Mouse (Mus musculus) stomach, embryonic 14.5 days (tissue): ENCODE data around the gene Stpg3. TPM values are rescaled to one million over a fixed set of nuclear protein-coding genes. Genes with fewer than 3 reads are reported as not detected.
A peak's percentile ranks its signal among the peaks of the same experiment; 100 is the strongest.

Experiments used
- ATAC-seq: fragments of 200-750 bp; cut with Nextera tagmentation; 2 replicates; pipeline ENCODE4 v1.8.0; 2017; ENCODE audit warnings: low read depth, moderate TSS enrichment; ENCODE audit not compliant: insufficient number of reproducible peaks, insufficient read depth, low FRiP score
- H3K27ac ChIP-seq: fragments of 300-500 bp; sonication (generic); 2 replicates; pipeline ENCODE4 v1.5.1; 2014; ENCODE audit warnings: mild to moderate bottlenecking, low read length, moderate library complexity, mixed read lengths
- H3K27me3 ChIP-seq: fragments of 300-500 bp; sonication (generic); 2 replicates; pipeline ENCODE4 v1.6.1; 2014; ENCODE audit warnings: low read length, control low read depth, mixed read lengths; ENCODE audit not compliant: control insufficient read depth, insufficient read depth
- H3K36me3 ChIP-seq: fragments of 300-500 bp; sonication (generic); 2 replicates; pipeline ENCODE4 v1.6.1; 2014; ENCODE audit warnings: mild to moderate bottlenecking, control low read depth, low read length, moderate library complexity, mixed read lengths; ENCODE audit not compliant: control insufficient read depth, insufficient read depth
- H3K4me1 ChIP-seq: fragments of 300-500 bp; sonication (generic); 2 replicates; pipeline ENCODE4 v1.6.1; 2014; ENCODE audit warnings: low read length, control low read depth, mixed read lengths; ENCODE audit not compliant: control insufficient read depth, insufficient read depth
- H3K4me2 ChIP-seq: fragments of 300-500 bp; sonication (generic); replicated peaks from 2 replicates; pipeline ENCODE4 v1.6.1; 2014; ENCODE audit warnings: low read depth, low read length, control low read depth
- H3K4me3 ChIP-seq: fragments of 300-500 bp; sonication (generic); 2 replicates; pipeline ENCODE4 v1.5.1; 2014; ENCODE audit warnings: low read depth, low read length, control low read depth
- H3K9ac ChIP-seq: fragments of 300-500 bp; sonication (generic); replicated peaks from 2 replicates; pipeline ENCODE4 v1.6.1; 2014; ENCODE audit warnings: low read depth, mild to moderate bottlenecking, control low read depth, low read length, moderate library complexity, mixed read lengths
- H3K9me3 ChIP-seq: fragments of 300-500 bp; sonication (generic); 2 replicates; pipeline ENCODE4 v1.6.1; 2016; ENCODE audit warnings: low read depth, low read length, control low read depth; ENCODE audit not compliant: control insufficient read depth
- WGBS: fragments of 180-500 bp; shearing (Covaris S2); extraction: QIAGEN DNeasy Blood & Tissue Kit; methylation state at CpG from one replicate; pipeline ENCODE4 v1.1.7; 2014; 5-methylcytosine and 5-hydroxymethylcytosine counted together
- polyA plus RNA-seq: library from polyadenylated mRNA; unstranded; fragments of >200 nt; fragmentation: Nextera tagmentation; extraction: Ambion mirVana; gene quantifications from 2 replicates; pipeline ENCODE4 v1.2.1, GENCODE M21; 2014

Stpg3 gene
- polyA plus RNA-seq, 1 experiment from 2014 or later: not detected

DNA sequence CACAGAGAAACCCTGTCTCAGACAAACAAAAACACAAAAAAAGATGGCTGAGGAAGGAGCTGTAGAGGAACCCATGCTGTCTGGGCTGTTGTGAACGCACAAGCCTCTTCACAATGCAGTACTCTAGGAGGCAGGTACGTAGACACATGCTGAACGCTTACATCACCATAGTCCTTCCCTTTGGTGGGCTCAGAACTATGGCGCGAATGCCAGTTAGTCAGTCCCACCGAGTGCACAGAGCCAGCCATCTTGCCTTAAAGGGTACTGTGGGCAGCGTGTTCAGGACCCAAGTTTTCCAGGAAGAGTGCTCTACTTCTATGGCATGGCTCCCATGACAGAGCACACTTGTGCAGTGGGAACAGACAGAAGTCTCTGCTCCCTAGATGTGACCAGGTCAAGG is 29.9 kb downstream of the Stpg3 start:
- 97% methylated on average over 7 of the region's 7 CpGs for WGBS
- Histone ChIP-seq H3K4me1 (peaks cover 6% of the 10 kb centered on the region; the same call in 1 of the 2 replicates), H3K4me2 (no peak overlapping the region), H3K36me3 (no peaks in the 10 kb centered on the region), H3K27ac (no peak overlapping the region), H3K27me3 (peaks cover 16% of the 10 kb centered on the region), H3K9ac (no peak overlapping the region), H3K9me3 (no peaks in the 10 kb centered on the region), H3K4me3 (no peak overlapping the region)
- ATAC-seq: no peak

GRCm38 (mm10) chr2:25183336-25183735 is 31.1 kb downstream of the Stpg3 start:
- H3K27me3 ChIP-seq: peaks cover 16% of the 10 kb centered on the region
- H3K4me1 ChIP-seq: peaks cover 8% of the 10 kb centered on the region; the same call in 1 of the 2 replicates
- H3K4me2 ChIP-seq: peak overlapping the region; percentile 22; the same call in 1 of the 2 replicates
- ATAC-seq: no peak
- H3K36me3 ChIP-seq: no peaks in the 10 kb centered on the region
- H3K9me3 ChIP-seq: no peaks in the 10 kb centered on the region
- 75% methylated on average over 2 of the region's 2 CpGs for WGBS
- no peak overlapping the region for H3K9ac ChIP-seq
- no peak overlapping the region for H3K27ac ChIP-seq
- peak overlapping the region; percentile 52; the same call in 1 of the 2 replicates for H3K4me3 ChIP-seq

DNA sequence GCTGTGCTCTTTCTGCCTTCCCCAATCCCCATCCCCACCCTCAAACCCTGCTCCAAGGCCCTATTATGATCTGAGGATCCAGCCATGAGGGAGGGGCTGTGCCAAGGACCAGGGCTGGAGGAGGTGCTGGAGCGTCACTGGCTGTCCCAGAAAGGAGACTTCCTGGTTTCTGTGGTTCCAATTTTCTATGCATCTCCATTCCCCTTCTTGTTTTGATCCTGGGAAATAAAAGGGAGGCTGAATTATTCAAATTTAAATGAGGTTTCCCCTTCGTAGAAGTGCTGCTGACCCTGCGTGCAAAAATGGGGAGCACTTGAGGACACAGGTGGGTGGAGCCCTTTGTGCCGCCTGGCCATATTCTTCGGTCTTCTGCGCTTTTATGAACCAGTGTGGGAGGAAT is 31.8 kb downstream of the Stpg3 start:
- 22% methylated on average over 6 of the region's 6 CpGs for WGBS
- peaks cover 15% of the 10 kb centered on the region for H3K4me1 ChIP-seq

DNA sequence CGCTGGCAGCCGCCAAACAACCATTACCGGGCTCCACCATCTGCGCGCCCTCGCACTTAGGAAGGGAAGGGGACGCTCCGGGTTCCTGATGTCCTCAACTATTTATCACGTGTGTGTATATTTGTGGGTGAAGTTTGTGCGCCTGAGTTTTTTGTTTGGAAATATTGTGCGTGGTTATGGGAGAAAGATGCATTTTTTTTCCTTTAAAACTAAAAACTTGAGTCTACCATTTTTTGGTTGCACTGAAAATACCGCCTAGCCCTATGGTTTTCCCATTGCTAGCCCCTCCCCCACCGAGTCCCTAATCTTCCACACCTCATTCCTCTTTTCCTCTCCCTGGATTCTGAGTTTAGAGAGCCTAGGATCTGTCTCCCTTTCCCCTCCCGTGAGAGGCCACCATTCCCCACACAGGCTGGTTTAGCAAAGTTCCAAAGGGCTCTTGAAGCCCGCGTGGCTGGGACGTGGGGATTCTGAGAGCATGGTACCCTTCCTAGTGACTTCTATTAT is 32.5 kb downstream of the Stpg3 start:
- Histone ChIP-seq H3K9me3 (no peaks in the 10 kb centered on the region), H3K9ac (peak overlapping the region; percentile 46), H3K27me3 (peaks cover 16% of the 10 kb centered on the region), H3K4me1 (peaks cover 22% of the 10 kb centered on the region), H3K36me3 (no peaks in the 10 kb centered on the region), H3K4me2 (peak overlapping the region; percentile 84), H3K4me3 (peak overlapping the region; percentile 52), H3K27ac (peak overlapping the region; percentile 53; the same call in 1 of the 2 replicates)
- ATAC-seq: no peak
- 2% methylated on average over 17 of the region's 17 CpGs for WGBS

More for the DNA sequence above, 31.8 kb downstream of the Stpg3 start:
- no peaks in the 10 kb centered on the region for H3K9me3 ChIP-seq
- ATAC-seq: no peak
- H3K27ac ChIP-seq: no peak overlapping the region
- no peaks in the 10 kb centered on the region for H3K36me3 ChIP-seq
- H3K27me3 ChIP-seq: peaks cover 16% of the 10 kb centered on the region
- H3K4me3 ChIP-seq: peak overlapping the region; percentile 52
- H3K9ac ChIP-seq: no peak overlapping the region
- H3K4me2 ChIP-seq: peak overlapping the region; percentile 22; the same call in 1 of the 2 replicates

- no peaks in the 10 kb centered on the region for H3K36me3 ChIP-seq
- H3K9me3 ChIP-seq: no peaks in the 10 kb centered on the region
- ATAC-seq: peak; percentile 34
- H3K4me3 ChIP-seq: peak overlapping the region; percentile 52
- peaks cover 16% of the 10 kb centered on the region for H3K27me3 ChIP-seq
- H3K9ac ChIP-seq: peak overlapping the region; percentile 46
- under 1% methylated on average over 96 of the region's 100 CpGs for WGBS
- H3K4me1 ChIP-seq: peaks cover 27% of the 10 kb centered on the region
- H3K4me2 ChIP-seq: peak overlapping the region; percentile 84
- H3K27ac ChIP-seq: peak overlapping the region; percentile 88
These were observed 33.2 kb downstream of the Stpg3 start for GRCm38 (mm10) chr2:25180973-25181890.

GRCm38 (mm10) chr2:25180478-25180903 is 33.9 kb downstream of the Stpg3 start, which contains the start of gene Nrarp:
Gene Nrarp, plus strand, starts transcription at chr2:25180758.
- peak; percentile 91 for ATAC-seq
- Histone ChIP-seq H3K27me3 (peaks cover 16% of the 10 kb centered on the region), H3K27ac (peak within 1 kb of the TSS; percentile 88), H3K9ac (peak within 1 kb of the TSS; percentile 46), H3K4me2 (peak within 1 kb of the TSS; percentile 84), H3K36me3 (no peaks in the 10 kb centered on the region), H3K4me3 (peak within 1 kb of the TSS; percentile 52), H3K4me1 (peaks cover 27% of the 10 kb centered on the region), H3K9me3 (no peaks in the 10 kb centered on the region)
- under 1% methylated on average over 35 of the region's 35 CpGs for WGBS

- peaks cover 12% of the 10 kb centered on the region for H3K27me3 ChIP-seq
- peak overlapping the region; percentile 84 for H3K4me2 ChIP-seq
- H3K27ac ChIP-seq: no peak overlapping the region
- H3K4me3 ChIP-seq: peak overlapping the region; percentile 52; the same call in 1 of the 2 replicates
- H3K4me1 ChIP-seq: peaks cover 29% of the 10 kb centered on the region
- H3K9ac ChIP-seq: no peak overlapping the region
- H3K9me3 ChIP-seq: no peaks in the 10 kb centered on the region
- no peaks in the 10 kb centered on the region for H3K36me3 ChIP-seq
- ATAC-seq: no peak
- 38% methylated on average over 15 of the region's 15 CpGs for WGBS
These were observed 34.7 kb downstream of the Stpg3 start for GRCm38 (mm10) chr2:25179566-25180217.

DNA sequence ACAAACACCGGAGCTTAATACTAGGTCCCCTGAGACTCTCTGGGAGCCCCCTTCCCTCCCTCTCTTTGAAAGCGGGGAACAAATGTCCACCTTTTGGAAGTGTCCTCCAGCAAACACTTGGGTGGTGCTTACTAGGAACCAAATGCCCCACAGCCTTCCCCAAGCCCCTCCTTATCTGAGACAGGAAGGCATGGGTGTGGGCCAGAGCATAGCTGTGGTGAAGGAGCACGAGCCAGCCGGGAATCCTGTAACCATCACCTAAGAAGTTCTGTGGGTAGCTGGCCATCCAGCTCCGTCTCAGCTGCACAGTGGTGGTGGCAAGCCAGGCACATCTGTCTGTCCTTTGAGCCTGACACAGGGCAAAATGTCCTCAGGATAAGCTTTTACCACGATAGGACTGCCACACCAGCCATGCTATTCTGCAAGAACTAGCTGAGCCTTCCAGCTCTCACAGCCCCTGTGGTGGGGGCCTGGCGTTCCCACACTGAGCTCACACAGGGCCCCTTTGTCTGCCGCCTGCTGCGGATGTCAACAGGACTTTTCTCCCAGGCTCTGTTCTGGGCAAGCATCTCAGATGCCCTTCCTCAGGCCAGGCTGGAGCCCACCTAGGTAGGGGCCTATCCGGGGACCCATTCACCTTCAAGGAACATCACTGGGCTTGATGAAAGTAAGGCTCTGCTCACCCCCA is 36.0 kb downstream of the Stpg3 start:
- H3K36me3 ChIP-seq: no peaks in the 10 kb centered on the region
- H3K9ac ChIP-seq: no peak overlapping the region
- 28% methylated on average over 10 of the region's 10 CpGs for WGBS
- peaks cover 7% of the 10 kb centered on the region for H3K27me3 ChIP-seq
- no peak overlapping the region for H3K4me3 ChIP-seq
- no peak overlapping the region for H3K4me2 ChIP-seq
- H3K4me1 ChIP-seq: peaks cover 29% of the 10 kb centered on the region
- no peaks in the 10 kb centered on the region for H3K9me3 ChIP-seq
- peak overlapping the region; percentile 27; the same call in 1 of the 2 replicates for H3K27ac ChIP-seq
- ATAC-seq: no peak
